Mouse (Mus musculus): ENCODE results near the gene Bola2.
"Not testable (repeated sequence)": the region's sequence is repeated elsewhere in the genome, so short reads cannot be mapped to it uniquely, and the experiment has no call there.

Bola2 gene

GRCm38 (mm10) chr7:126695210-126695611, at the start of gene Bola2:
Bola2 (plus strand) TSS chr7:126695401.
- DNase-seq = peak in 1 of 2 experiments; percentile 73

DNA sequence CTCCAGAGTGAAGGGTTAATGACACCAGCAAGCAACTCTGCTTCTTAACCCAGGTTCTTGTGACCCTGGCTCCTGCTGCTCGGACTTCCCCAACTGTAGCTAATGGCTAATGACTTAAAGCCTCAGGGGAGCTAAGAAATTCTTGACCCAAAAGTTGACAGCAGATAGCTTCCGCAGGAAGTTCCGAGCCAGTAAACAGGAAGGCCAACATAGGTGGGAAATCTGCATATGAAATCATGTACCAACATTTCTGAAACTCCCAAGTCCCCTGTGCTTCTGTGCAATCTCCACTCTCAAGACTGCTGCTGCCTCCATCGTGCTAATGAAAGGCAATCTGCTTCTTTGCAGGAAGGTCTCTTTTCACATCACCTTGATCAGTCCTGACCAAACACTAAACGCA, 49.5 kb upstream of the Bola2 start:
- no peak for DNase-seq

DNA sequence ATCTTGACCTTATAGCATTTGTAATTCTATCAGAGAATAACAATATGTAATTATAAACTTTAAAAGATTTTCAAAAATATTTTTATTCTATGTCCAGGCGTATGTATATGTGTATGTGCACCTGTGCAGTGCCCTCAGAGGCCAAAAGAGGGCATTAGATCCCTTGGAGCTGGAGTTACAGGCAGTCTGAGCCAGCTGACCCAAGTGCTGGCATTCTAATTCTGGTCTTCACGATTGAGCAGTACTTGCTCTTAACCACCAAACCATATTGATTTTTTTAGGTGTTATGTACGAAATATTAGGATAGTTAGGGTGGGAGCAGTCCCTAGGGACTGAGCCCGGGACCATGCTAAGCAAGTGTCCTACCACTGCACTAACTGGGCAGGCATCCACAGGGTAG, 46.7 kb upstream of the Bola2 start:
- peak; percentile 21 to 45 for DNase-seq

GRCm38 (mm10) chr7:126649231-126650051, 45.8 kb upstream of the Bola2 start, which contains the start of gene Sgf29:
Sgf29 (plus strand) TSS chr7:126649309.
- DNase-seq = peak; percentile 96 to 97

DNA sequence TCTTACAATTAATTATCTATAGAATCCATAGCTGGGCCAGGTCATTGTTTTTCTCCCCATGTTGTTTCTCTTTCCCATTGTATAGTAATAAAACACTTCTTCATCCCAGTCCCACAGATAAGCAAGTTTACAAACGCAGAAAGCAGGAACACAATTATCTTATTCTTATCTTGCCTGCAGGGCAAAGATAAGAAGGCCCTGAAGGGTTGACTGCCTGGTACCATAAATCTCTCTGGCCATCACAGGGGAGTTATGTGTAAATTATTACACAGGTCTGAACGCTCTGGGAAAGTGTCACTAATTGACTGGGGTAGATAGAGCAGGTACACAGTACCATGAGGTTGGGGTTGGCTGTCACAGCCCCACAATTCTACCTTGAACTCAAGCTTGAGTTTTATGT, 44.3 kb upstream of the Bola2 start:
- no peak for DNase-seq

DNA sequence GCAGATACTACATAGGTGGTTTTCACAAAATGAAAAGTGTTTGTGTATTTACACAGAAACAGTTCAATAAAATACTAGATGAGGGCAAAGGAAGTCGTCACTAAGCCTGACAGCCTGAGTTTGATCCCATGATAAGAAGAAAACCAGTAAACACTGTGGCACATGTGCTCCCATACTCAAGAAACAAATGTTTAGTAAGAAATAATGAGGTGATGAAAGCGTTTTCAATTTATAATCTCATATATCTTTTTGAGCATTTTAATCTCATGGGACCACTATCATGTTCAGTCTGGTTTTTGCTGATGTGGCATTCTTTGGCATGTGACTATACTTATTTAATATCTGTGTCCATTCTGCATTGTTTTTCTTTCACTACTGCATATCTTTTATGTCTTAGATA, 41.2 kb upstream of the Bola2 start:
- DNase-seq = no peak

- no peak for DNase-seq
These were observed 39.5 kb upstream of the Bola2 start for GRCm38 (mm10) chr7:126655695-126656094.

- no peak for DNase-seq
These were observed 37.7 kb upstream of the Bola2 start for GRCm38 (mm10) chr7:126657522-126657921.

- DNase-seq = no peak
These were observed 35.4 kb upstream of the Bola2 start for GRCm38 (mm10) chr7:126659771-126660170.

- DNase-seq = no peak
These were observed 31.6 kb upstream of the Bola2 start for GRCm38 (mm10) chr7:126663646-126664045.

DNA sequence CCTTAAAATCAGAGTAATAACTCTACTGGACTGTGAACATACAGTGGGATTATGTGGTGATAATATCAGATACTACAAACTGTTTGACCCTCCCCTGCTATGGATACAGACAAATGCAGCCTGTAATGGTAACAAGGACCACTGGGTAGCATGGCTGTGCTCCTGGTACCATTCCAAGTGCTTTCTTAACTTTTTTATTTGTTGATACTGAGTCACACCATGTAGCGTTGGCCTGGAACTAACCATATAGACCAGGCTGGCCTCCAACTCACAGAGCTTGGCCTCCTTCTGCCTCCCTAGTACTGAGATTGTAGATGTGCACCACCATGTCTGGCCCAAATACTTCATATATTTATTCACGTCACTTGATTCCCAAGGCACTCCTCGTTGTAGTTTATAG, 29.9 kb upstream of the Bola2 start:
- no peak for DNase-seq

DNA sequence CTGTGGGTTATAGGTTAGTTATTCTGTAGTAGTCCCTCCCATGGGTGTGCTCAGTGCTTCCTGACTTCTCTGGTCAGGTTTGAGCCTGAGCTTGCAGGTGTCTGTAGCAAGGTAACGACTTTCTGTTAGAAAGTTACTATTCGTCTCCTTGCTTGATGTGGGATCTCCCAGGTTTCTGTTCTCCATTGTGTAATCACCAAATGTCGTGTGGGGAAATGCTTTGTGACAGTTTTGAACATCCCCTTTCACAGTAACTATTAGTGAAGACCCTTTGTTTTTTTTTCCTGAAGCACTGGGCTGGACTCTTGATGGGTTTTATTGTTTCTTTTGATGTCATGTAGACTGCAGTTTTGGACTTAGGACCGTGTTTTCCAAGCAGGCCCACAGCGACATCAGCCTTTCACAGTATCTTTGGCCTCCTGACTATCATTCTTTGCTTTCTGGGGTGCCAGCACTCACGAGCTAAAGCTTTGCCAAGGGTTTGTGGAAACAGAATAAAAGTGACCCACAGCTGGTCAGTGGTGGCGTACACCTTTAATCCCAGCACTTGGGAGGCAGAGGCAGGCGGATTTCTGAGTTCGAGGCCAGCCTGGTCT, 27.6 kb upstream of the Bola2 start:
- no peak for DNase-seq

DNA sequence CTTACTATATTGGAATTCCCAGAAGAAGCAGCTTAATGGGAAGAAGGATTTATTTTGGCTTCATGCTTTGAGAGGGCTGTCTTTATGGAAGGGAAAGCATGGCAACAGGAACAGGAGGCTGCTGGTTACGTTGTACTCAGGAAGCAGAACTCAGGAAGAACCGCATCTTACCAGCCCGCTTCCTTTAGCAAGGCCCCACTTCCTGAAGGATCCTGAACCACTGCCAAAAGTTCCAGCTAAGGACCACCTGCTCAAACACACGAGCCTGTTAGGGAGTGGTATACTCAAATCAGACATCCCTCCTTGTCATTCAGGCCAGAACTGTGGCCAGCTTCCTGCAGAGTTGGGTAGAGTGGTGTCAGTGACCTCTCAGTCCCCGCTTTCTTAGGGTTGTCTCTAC, 26.7 kb upstream of the Bola2 start:
- DNase-seq = no peak

GRCm38 (mm10) chr7:126670152-126670551, 25.0 kb upstream of the Bola2 start:
- DNase-seq = no peak

DNA sequence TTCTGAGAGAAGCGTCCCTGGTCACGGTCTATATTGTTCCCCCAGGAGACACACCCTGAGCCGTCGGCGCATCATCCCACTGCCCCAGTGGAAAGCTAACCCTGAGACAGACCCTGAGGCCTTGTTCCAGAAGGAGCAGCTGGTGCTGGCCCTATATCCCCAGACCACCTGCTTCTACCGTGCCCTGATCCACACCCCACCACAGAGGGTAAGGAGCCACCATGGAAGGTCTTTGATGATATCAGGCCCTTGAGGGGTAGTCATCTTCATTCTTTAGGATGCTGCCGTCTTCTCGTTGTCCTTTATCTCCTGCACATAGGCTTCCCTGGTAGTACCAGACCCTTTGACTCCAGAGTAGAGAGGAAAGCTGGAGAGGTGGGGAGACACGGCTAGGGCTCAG, 23.1 kb upstream of the Bola2 start:
- DNase-seq = no peak

GRCm38 (mm10) chr7:126675104-126675503, 20.1 kb upstream of the Bola2 start:
- no peak for DNase-seq

DNA sequence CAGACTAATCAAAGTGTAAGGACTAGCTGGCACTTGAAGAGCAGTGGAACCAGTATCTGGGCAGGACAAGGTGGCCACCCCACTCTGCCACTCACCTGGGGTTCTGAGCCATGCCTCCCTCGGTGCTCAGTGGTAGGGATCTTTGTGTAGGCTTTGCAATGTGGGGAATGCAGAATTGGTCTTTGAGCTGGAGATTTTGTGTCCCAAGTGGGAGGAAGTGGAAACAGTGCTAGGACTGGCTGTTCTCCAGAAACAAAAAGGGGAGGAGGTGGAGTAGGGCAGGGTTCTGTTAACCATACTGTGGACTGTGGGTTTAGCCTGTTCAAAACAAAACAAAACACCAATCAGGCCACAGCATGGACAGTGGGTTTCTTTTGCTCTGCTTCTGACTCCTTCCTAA, 19.0 kb upstream of the Bola2 start, which contains the start of gene Sult1a1:
Gene Sult1a1 (minus strand): TSS at position 226 of the 400 bp plus-strand sequence.
- DNase-seq = no peak

GRCm38 (mm10) chr7:126676631-126677220, 18.5 kb upstream of the Bola2 start:
- no peak for DNase-seq

- DNase-seq = no peak
These were observed 16.5 kb upstream of the Bola2 start for GRCm38 (mm10) chr7:126678545-126679341.

GRCm38 (mm10) chr7:126679683-126680082, 15.5 kb upstream of the Bola2 start:
- DNase-seq = no peak

GRCm38 (mm10) chr7:126681221-126681620, 14.0 kb upstream of the Bola2 start:
- DNase-seq = no peak

GRCm38 (mm10) chr7:126688156-126688555, 7.0 kb upstream of the Bola2 start:
- DNase-seq = not testable (repeated sequence)

- no peak for DNase-seq
These were observed 6.2 kb upstream of the Bola2 start for GRCm38 (mm10) chr7:126689021-126689420.
